Mouse (Mus musculus): Measurements from ENCODE around the gene Plekhg2. TPM values are rescaled to one million over a fixed set of nuclear protein-coding genes. Genes with fewer than 3 reads are reported as not detected.
A peak's percentile ranks its signal among the peaks of the same experiment; 100 is the strongest.

Gene Plekhg2
- polyA plus RNA-seq, 1 experiment from 2014 or later: 17.7 TPM

DNA sequence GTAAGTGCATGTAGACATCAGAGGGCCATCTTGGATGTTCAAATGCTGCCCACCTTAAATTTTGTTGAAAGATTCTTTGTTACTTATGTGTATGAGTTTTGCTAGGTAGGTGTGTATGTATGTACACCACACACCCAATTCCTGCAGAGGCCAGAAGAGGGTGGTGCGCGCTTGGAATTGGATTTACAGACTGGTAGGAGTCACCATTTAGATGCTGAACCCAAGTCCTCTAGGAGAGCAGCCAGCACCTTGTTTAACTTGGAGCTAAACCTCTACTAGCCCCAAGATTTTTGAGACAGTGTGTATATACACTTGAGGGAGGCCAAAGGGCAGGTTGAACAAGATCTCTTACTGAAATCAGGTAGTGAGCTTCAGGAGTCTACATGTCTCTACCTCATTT, 19.1 kb downstream of the Plekhg2 start:
- no peak overlapping the region for H3K9ac ChIP-seq (ENCODE audit: low read length)
- no peaks in the 10 kb centered on the region for H3K27me3 ChIP-seq (replicated peaks; ENCODE audit: control insufficient read depth, insufficient read depth, low read length)
- no peak for ATAC-seq
- 96% methylated on average over 2 of the region's 2 CpGs for WGBS
- no peaks in the 10 kb centered on the region for H3K9me3 ChIP-seq (replicated peaks; ENCODE audit: control insufficient read depth, low read length)
- H3K27ac ChIP-seq (ENCODE audit: low read depth, low read length): no peak overlapping the region
- no peak overlapping the region for H3K4me2 ChIP-seq (ENCODE audit: low read length)
- no peak for DNase-seq (ENCODE audit: low spot score)
- peaks cover 15% of the 10 kb centered on the region for H3K4me1 ChIP-seq (ENCODE audit: control insufficient read depth, insufficient read depth, low read length)
- H3K4me3 ChIP-seq (ENCODE audit: low read depth, low read length): no peak overlapping the region
- peaks cover 34% of the 10 kb centered on the region for H3K36me3 ChIP-seq (ENCODE audit: control insufficient read depth, insufficient read depth, low read length)

DNA sequence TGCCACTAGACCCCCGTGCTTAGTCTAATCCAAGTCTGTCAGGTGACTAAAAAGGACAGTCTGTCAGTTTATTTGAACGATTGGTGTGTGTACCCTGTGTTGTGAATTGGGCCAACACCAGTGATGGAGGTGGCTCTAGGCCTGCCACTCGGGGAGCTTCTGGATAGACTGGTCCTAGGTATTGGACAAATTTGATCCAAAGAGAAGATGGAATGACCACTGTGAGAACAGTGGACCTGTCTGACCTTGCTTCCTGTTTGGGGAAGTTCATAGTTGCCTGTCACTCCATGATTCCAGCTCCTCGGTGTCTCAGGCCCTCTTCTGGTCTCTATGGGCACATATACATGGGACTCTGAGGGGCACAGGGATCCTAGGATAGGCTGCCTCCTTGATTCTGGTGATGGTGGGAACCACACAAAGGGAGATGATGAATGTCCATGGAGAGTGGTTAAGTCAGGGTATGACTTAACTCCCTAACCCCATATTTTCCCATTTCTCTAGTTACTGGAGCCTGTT, 20.7 kb downstream of the Plekhg2 start:
- Histone ChIP-seq H3K36me3 (ENCODE audit: control insufficient read depth, insufficient read depth, low read length) (peaks cover 34% of the 10 kb centered on the region), H3K4me3 (ENCODE audit: low read depth, low read length) (peak overlapping the region; percentile 90), H3K9ac (ENCODE audit: low read length) (peak overlapping the region; percentile 94), H3K4me2 (ENCODE audit: low read length) (peak overlapping the region; percentile 85), H3K9me3 (replicated peaks; ENCODE audit: control insufficient read depth, low read length) (no peaks in the 10 kb centered on the region), H3K27me3 (replicated peaks; ENCODE audit: control insufficient read depth, insufficient read depth, low read length) (no peaks in the 10 kb centered on the region), H3K27ac (ENCODE audit: low read depth, low read length) (no peak overlapping the region), H3K4me1 (ENCODE audit: control insufficient read depth, insufficient read depth, low read length) (peaks cover 12% of the 10 kb centered on the region)
- DNase-seq (ENCODE audit: low spot score) (no peak), ATAC-seq (no peak)
- WGBS: 40% methylated on average over 4 of the region's 4 CpGs

DNA sequence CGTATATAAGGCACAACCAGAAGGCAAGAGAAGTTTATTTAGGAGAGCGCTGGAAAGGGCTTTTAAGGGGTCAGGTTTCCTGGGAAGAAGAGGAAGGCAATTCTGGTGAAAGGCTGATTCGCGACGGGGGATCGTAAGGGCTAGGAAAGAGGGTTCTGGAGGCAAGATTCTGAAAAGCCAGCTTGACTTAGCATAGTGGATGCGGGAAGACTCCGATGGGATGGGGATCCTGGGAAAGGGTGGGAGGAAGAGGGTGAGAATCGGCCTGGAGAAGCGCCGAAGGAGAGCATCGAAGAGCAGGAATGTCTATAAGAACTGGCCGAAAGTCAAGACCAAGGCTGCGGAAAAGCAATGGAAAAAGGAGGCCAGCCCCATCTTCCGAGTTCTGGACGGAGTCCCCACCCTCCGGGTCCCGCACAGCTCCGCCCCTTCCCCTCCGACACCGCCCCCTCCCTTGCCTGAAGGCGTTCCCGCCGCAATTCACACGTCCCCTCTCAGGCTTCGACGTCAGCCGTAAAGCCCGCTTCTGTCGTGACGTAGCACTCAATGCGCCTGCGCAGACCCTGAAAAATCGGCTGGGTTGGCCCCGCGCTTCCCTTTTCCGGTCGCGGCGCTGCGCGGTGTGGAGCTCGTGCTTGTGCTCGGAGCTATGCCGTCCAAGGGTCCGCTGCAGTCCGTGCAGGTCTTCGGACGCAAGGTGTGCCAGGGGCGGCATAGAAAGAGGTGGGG, 22.1 kb downstream of the Plekhg2 start, which contains the start of gene Rps16:
Rps16 (plus strand) TSS at position 498 of the 729 bp plus-strand sequence.
- Histone ChIP-seq H3K9me3 (replicated peaks; ENCODE audit: control insufficient read depth, low read length) (no peaks in the 10 kb centered on the region), H3K4me1 (ENCODE audit: control insufficient read depth, insufficient read depth, low read length) (peaks cover 12% of the 10 kb centered on the region), H3K36me3 (ENCODE audit: control insufficient read depth, insufficient read depth, low read length) (peaks cover 33% of the 10 kb centered on the region), H3K27ac (ENCODE audit: low read depth, low read length) (peak within 1 kb of the TSS; percentile 79), H3K27me3 (replicated peaks; ENCODE audit: control insufficient read depth, insufficient read depth, low read length) (no peaks in the 10 kb centered on the region), H3K4me2 (ENCODE audit: low read length) (peak within 1 kb of the TSS; percentile 85), H3K4me3 (ENCODE audit: low read depth, low read length) (peak within 1 kb of the TSS; percentile 90), H3K9ac (ENCODE audit: low read length) (peak within 1 kb of the TSS; percentile 94)
- peak; percentile 95 for ATAC-seq
- under 1% methylated on average over 49 of the region's 50 CpGs for WGBS
- DNase-seq (ENCODE audit: low spot score): peak; percentile 99

DNA sequence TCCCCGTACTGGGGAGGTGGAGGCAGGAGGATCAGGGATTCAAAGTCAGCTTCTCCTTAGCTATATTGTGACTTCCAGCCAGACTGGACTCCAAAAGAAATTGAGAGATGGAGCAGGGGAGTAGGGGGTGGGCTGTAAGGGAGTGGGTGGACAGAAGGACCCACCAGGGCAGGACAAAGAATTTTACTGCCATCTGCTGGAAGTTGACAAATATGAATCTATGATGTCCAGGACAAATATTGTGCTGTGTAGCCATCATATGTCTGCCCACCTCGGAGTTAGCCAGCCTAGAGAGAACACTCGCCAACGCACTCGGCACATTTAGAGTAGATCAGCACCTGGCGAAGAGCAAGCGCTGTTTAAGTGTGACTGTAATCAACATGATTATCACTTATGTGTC, 23.8 kb downstream of the Plekhg2 start:
- Histone ChIP-seq H3K27ac (ENCODE audit: low read depth, low read length) (no peak overlapping the region), H3K4me3 (ENCODE audit: low read depth, low read length) (no peak overlapping the region), H3K27me3 (replicated peaks; ENCODE audit: control insufficient read depth, insufficient read depth, low read length) (no peaks in the 10 kb centered on the region), H3K36me3 (ENCODE audit: control insufficient read depth, insufficient read depth, low read length) (peaks cover 17% of the 10 kb centered on the region), H3K4me2 (ENCODE audit: low read length) (no peak overlapping the region), H3K9me3 (replicated peaks; ENCODE audit: control insufficient read depth, low read length) (no peaks in the 10 kb centered on the region), H3K4me1 (ENCODE audit: control insufficient read depth, insufficient read depth, low read length) (peaks cover 12% of the 10 kb centered on the region), H3K9ac (ENCODE audit: low read length) (no peak overlapping the region)
- no peak for ATAC-seq
- WGBS: 89% methylated on average over 7 of the region's 7 CpGs
- DNase-seq (ENCODE audit: low spot score): peak; percentile 31

- H3K4me2 ChIP-seq (ENCODE audit: low read length): no peak overlapping the region
- ATAC-seq: no peak
- H3K4me3 ChIP-seq (ENCODE audit: low read depth, low read length): no peak overlapping the region
- H3K4me1 ChIP-seq (ENCODE audit: control insufficient read depth, insufficient read depth, low read length): peaks cover 12% of the 10 kb centered on the region
- H3K9ac ChIP-seq (ENCODE audit: low read length): no peak overlapping the region
- no peaks in the 10 kb centered on the region for H3K9me3 ChIP-seq (replicated peaks; ENCODE audit: control insufficient read depth, low read length)
- H3K36me3 ChIP-seq (ENCODE audit: control insufficient read depth, insufficient read depth, low read length): peaks cover 8% of the 10 kb centered on the region
- no peak overlapping the region for H3K27ac ChIP-seq (ENCODE audit: low read depth, low read length)
- no peak for DNase-seq (ENCODE audit: low spot score)
- no peaks in the 10 kb centered on the region for H3K27me3 ChIP-seq (replicated peaks; ENCODE audit: control insufficient read depth, insufficient read depth, low read length)
- WGBS: 87% methylated on average over 3 of the region's 3 CpGs
Observed at GRCm38 (mm10) chr7:28347746-28348145, 24.7 kb downstream of the Plekhg2 start.

- DNase-seq (ENCODE audit: low spot score) (peak; percentile 86), ATAC-seq (peak; percentile 49; the same call in 1 of the 2 replicates)
- Histone ChIP-seq H3K27me3 (replicated peaks; ENCODE audit: control insufficient read depth, insufficient read depth, low read length) (no peaks in the 10 kb centered on the region), H3K4me2 (ENCODE audit: low read length) (no peak overlapping the region), H3K4me1 (ENCODE audit: control insufficient read depth, insufficient read depth, low read length) (peaks cover under 1% of the 10 kb centered on the region; the same call in 1 of the 2 replicates), H3K4me3 (ENCODE audit: low read depth, low read length) (no peak overlapping the region), H3K36me3 (ENCODE audit: control insufficient read depth, insufficient read depth, low read length) (no peaks in the 10 kb centered on the region), H3K27ac (ENCODE audit: low read depth, low read length) (no peak overlapping the region), H3K9me3 (replicated peaks; ENCODE audit: control insufficient read depth, low read length) (no peaks in the 10 kb centered on the region), H3K9ac (ENCODE audit: low read length) (no peak overlapping the region)
- 6% methylated on average over 4 of the region's 4 CpGs for WGBS
Observed at GRCm38 (mm10) chr7:28344637-28345036, 27.8 kb downstream of the Plekhg2 start.

DNA sequence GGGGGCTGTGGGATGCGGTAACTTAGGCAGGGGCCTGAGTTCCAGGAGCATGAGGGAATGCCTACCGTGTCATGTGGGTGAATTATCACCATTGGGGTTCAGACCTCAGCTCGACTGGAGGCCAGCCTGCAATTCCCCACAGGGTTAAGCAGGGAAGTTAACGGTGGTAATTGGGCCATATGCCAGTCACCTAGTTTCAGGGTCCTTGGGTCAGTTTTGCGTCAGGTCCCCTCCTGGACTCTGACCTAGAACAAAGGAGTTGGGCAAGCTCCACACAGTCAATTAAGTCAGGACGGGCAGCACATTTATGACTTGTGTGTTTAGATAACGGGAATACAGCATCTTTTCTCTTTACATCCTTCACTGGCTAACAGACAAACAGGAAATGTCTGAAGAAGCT, 31.0 kb downstream of the Plekhg2 start:
- 48% methylated on average over 7 of the region's 7 CpGs for WGBS
- Histone ChIP-seq H3K9me3 (replicated peaks; ENCODE audit: control insufficient read depth, low read length) (no peaks in the 10 kb centered on the region), H3K9ac (ENCODE audit: low read length) (no peak overlapping the region), H3K36me3 (ENCODE audit: control insufficient read depth, insufficient read depth, low read length) (no peaks in the 10 kb centered on the region), H3K27ac (ENCODE audit: low read depth, low read length) (no peak overlapping the region), H3K4me3 (ENCODE audit: low read depth, low read length) (no peak overlapping the region), H3K4me2 (ENCODE audit: low read length) (no peak overlapping the region), H3K27me3 (replicated peaks; ENCODE audit: control insufficient read depth, insufficient read depth, low read length) (no peaks in the 10 kb centered on the region), H3K4me1 (ENCODE audit: control insufficient read depth, insufficient read depth, low read length) (0 out of 2 replicates have a peak, but pooled peaks cover 4% of the 10 kb centered on the region)
- no peak for ATAC-seq
- no peak for DNase-seq (ENCODE audit: low spot score)

DNA sequence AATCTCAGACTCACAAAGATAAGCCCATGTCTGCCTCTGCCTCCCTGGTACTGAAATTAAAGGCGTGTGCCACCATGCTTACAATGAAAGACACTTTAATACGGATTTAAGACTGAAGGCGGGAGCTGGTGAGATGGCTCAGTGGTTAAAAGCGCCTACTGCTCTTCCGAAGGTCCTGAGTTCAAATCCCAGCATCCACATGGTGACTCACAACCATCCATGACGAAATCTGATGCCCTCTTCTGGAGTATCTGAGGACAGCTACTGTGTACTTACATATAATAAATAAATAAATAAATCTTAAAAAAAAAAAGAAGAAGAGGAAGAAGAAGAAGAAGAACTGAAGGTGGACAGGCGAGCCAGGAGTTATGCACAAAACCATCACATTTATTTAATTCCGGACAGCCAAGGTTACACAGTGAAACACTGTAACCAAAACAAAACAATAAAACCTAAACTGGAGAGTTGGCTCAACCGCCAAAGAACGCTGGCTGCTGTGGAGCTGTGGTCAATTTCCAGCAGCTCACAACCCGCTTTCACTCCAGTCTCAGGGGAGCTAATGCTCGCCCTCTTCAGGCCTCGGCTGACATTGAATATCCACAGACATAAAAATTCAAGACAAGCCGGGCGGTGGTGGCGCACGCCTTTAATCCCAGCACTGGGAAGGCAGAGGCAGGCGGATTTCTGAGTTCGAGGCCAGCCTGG, 33.0 kb downstream of the Plekhg2 start:
- ATAC-seq: no peak
- DNase-seq (ENCODE audit: low spot score): peak; percentile 30
- Histone ChIP-seq H3K4me1 (ENCODE audit: control insufficient read depth, insufficient read depth, low read length) (0 out of 2 replicates have a peak, but pooled peaks cover 4% of the 10 kb centered on the region), H3K27ac (ENCODE audit: low read depth, low read length) (peak overlapping the region; percentile 79), H3K9me3 (replicated peaks; ENCODE audit: control insufficient read depth, low read length) (no peaks in the 10 kb centered on the region), H3K4me2 (ENCODE audit: low read length) (peak overlapping the region; percentile 84), H3K36me3 (ENCODE audit: control insufficient read depth, insufficient read depth, low read length) (peaks cover 8% of the 10 kb centered on the region; the same call in 1 of the 2 replicates), H3K4me3 (ENCODE audit: low read depth, low read length) (peak overlapping the region; percentile 91), H3K27me3 (replicated peaks; ENCODE audit: control insufficient read depth, insufficient read depth, low read length) (no peaks in the 10 kb centered on the region), H3K9ac (ENCODE audit: low read length) (peak overlapping the region; percentile 97; the same call in 1 of the 2 replicates)
- 81% methylated on average over 19 of the region's 19 CpGs for WGBS

Measured in forebrain, embryonic 14.5 days (tissue).